Mouse (Mus musculus) brain, adult 10 weeks (tissue): Measurements from ENCODE around the gene Cers6. TPM values are rescaled to one million over a fixed set of nuclear protein-coding genes. Genes with fewer than 3 reads are reported as not detected.

Experiments used
- polyA plus RNA-seq: library from polyadenylated mRNA; stranded (reverse); fragments of 350-450 nt; fragmentation: Illumina TruSeq; extraction: RNeasy Lipid Tissue Mini Kit (QIAGEN cat#74804); gene quantifications from one replicate; pipeline ENCODE4 v1.2.3, GENCODE M21; 2015; ENCODE audit warnings: low read depth, low replicate concordance

Cers6 gene
- polyA plus RNA-seq, result 20.8 TPM

GRCm38 (mm10) chr2:68860904-68861685 is at the start of gene Cers6:
Cers6 (plus strand) TSS chr2:68861441.

DNA sequence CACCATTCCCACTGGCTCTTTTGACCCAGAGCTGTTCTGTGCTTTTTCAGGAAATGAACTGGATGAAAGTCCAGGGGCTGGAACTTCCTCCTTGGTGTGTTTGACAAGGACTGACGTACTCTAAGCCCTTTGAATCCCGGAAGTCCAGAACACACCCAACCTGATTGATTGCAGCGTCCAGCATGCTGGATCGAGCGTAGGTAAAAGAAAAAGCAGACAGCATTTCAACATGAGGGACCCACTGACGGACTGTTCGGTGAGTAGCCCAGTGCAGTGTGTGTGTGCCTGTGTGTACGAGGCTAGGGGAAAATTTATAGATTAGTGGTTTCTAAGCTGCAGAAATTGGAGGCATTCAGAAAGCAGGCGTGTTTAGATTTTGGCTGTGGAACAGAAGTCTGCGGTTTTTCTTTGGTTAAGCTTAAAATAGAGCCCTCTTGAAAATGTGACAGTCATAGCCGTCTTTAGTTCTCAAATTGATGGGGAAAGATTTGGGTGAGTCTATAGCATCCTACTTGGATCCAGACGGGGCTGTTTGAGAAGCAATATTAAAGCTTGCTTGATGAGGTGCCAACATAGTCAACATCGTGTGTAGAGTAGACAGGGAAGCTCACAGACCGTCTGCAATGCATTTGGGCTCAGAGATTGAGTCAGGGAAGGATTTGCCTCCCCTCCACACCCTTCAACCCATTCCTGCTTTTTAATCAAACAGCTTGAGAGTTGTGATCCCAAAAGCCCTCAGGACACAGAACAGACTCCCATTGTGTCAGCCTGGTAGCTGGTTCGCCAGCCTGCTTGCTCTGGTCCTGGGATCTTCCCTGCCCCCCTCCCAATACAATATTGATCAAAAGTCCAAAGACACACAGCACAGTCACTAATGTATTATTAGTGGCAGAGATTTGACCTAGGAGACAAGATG is 274.7 kb downstream of the Cers6 start, which contains the start of gene Nostrin:
Gene Nostrin, plus strand, starts transcription at position 140 of the 916 bp plus-strand sequence.

Other genes with a start within 250 kb of the Cers6 start
- gene 4932414N04Rik, start 205.0 kb upstream of the Cers6 start, polyA plus RNA-seq, result not detected